Comparison of ENCODE assay signal across 8 mouse cellular contexts in the genomic region with DNA sequence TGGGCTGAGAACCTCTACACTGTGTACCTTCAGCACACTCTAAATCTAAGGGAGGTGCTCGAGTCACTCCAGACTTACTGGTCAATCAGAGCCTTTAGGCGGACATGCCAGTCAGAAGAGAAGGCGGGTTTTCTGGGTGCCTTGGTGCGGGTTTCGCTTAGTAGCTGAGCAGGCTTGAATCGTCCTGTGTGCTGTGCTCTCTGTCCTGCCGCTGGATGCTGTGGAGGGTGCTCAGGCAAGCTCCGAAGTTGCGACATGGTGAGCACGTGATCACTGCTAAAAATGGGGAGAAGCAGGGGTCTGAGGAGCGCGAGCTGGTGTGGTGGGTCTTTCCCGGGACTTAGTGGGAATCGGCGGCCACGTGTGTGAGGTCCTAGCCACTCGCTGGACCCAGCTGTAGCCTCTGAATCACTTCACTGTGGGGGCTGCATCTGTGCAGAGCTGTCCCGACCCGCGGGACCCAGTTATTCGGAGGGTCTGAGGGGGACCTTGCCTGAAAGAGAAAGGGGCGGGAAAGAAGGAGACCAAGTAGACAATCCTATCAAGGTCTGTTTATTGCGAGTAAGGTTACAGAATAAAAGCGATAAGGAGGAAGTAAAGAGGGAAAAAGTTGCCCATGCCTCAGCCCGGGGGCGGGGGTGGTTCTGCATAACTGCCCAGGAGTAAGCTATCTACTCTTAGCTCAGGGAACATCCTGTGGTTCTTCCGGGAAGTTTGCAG. TPM values are rescaled to one million over a fixed set of nuclear protein-coding genes. Genes with fewer than 3 reads are reported as not detected.
DNase-seq lines count a peak whose midpoint lies in the region; ATAC-seq and TF ChIP-seq lines count a peak whose summit lies in the region.

No protein-coding gene starts in this region.

- H3K9me3 ChIP-seq in heart, embryonic 10.5 days: no peaks in the 10 kb centered on the region
- H3K9me3 ChIP-seq in heart, embryonic 13.5 days: no peaks in the 10 kb centered on the region; the same call in 1 of the 2 replicates
- H3K9me3 ChIP-seq in limb, embryonic 13.5 days: no peaks in the 10 kb centered on the region
- H3K9me3 ChIP-seq in midbrain, embryonic 13.5 days: no peaks in the 10 kb centered on the region
- no peaks in the 10 kb centered on the region for H3K9me3 ChIP-seq in stomach, postnatal 0 days (ENCODE audit: control insufficient read depth, low read length)

- TF ChIP-seq CTCF in stomach, postnatal 0 days (IDR thresholded peaks at IDR 0.05; ENCODE audit: low read depth): no peak

- DNase-seq in heart, embryonic 10.5 days (ENCODE audit: low spot score): peak; percentile 74
- DNase-seq in heart, postnatal 25 days (ENCODE audit: low spot score): no peak
- peak; percentile 13 to 23 for DNase-seq in adrenal gland, postnatal 36 days
- DNase-seq in stomach, postnatal 0 days (ENCODE audit: low spot score): peak; percentile 61
- no peak for DNase-seq in cerebellum, adult 18-20 months

- no peaks in the 10 kb centered on the region for H3K36me3 ChIP-seq in heart, embryonic 10.5 days
- H3K36me3 ChIP-seq in heart, embryonic 13.5 days: no peaks in the 10 kb centered on the region
- H3K36me3 ChIP-seq in limb, embryonic 13.5 days: no peaks in the 10 kb centered on the region
- no peaks in the 10 kb centered on the region for H3K36me3 ChIP-seq in midbrain, embryonic 13.5 days
- no peaks in the 10 kb centered on the region for H3K36me3 ChIP-seq in stomach, postnatal 0 days (ENCODE audit: control insufficient read depth, insufficient read depth, low read length)

- ATAC-seq in heart, embryonic 13.5 days (ENCODE audit: extremely low read depth, insufficient number of reproducible peaks, low FRiP score, low TSS enrichment): no peak
- ATAC-seq in limb, embryonic 13.5 days (ENCODE audit: low FRiP score, low read depth): peak; percentile 19; the same call in 1 of the 2 replicates
- ATAC-seq in midbrain, embryonic 13.5 days: peak; percentile 81
- peak; percentile 88 for ATAC-seq in stomach, postnatal 0 days (ENCODE audit: low FRiP score, low TSS enrichment)

- TF ChIP-seq EP300 in stomach, postnatal 0 days (optimal IDR thresholded peaks at IDR 0.05): no peak

- WGBS in heart, embryonic 10.5 days: 5% methylated on average over 27 of the region's 27 CpGs
- 5% methylated on average over 27 of the region's 27 CpGs for WGBS in heart, embryonic 13.5 days
- WGBS in limb, embryonic 13.5 days: 8% methylated on average over 27 of the region's 27 CpGs
- WGBS in midbrain, embryonic 13.5 days: 7% methylated on average over 27 of the region's 27 CpGs
- 5% methylated on average over 27 of the region's 27 CpGs for WGBS in stomach, postnatal 0 days

- H3K4me2 ChIP-seq in heart, embryonic 13.5 days: peak overlapping the region; percentile 87
- peak overlapping the region; percentile 73 for H3K4me2 ChIP-seq in limb, embryonic 13.5 days (replicated peaks)
- peak overlapping the region; percentile 84 for H3K4me2 ChIP-seq in midbrain, embryonic 13.5 days (replicated peaks)
- H3K4me2 ChIP-seq in stomach, postnatal 0 days (replicated peaks; ENCODE audit: low read depth): peak overlapping the region; percentile 66

- intact Hi-C loops in heart, postnatal 25 days (cut with DNase I): no loop called here

- H3K4me3 ChIP-seq in heart, embryonic 10.5 days: peak overlapping the region; percentile 60
- peak overlapping the region; percentile 59 for H3K4me3 ChIP-seq in heart, embryonic 13.5 days
- H3K4me3 ChIP-seq in limb, embryonic 13.5 days: peak overlapping the region; percentile 43
- peak overlapping the region; percentile 45 for H3K4me3 ChIP-seq in midbrain, embryonic 13.5 days (replicated peaks)
- H3K4me3 ChIP-seq in stomach, postnatal 0 days (ENCODE audit: low read depth, low read length): peak overlapping the region; percentile 42

- H3K4me1 ChIP-seq in heart, embryonic 10.5 days: 0 out of 2 replicates have a peak, but pooled peaks cover 3% of the 10 kb centered on the region
- peaks cover 6% of the 10 kb centered on the region for H3K4me1 ChIP-seq in heart, embryonic 13.5 days
- H3K4me1 ChIP-seq in limb, embryonic 13.5 days: no peaks in the 10 kb centered on the region
- peaks cover 9% of the 10 kb centered on the region; the same call in 1 of the 2 replicates for H3K4me1 ChIP-seq in midbrain, embryonic 13.5 days (replicated peaks)
- H3K4me1 ChIP-seq in stomach, postnatal 0 days (replicated peaks; ENCODE audit: control insufficient read depth, insufficient read depth): no peaks in the 10 kb centered on the region

- H3K27me3 ChIP-seq in heart, embryonic 10.5 days (ENCODE audit: insufficient read depth, poor library complexity, severe bottlenecking): no peaks in the 10 kb centered on the region
- peaks cover 4% of the 10 kb centered on the region; the same call in 1 of the 2 replicates for H3K27me3 ChIP-seq in heart, embryonic 13.5 days (replicated peaks)
- H3K27me3 ChIP-seq in limb, embryonic 13.5 days: peaks cover 20% of the 10 kb centered on the region
- no peaks in the 10 kb centered on the region for H3K27me3 ChIP-seq in midbrain, embryonic 13.5 days
- no peaks in the 10 kb centered on the region for H3K27me3 ChIP-seq in stomach, postnatal 0 days (ENCODE audit: control insufficient read depth, insufficient read depth, low read length)

- no peak overlapping the region for H3K27ac ChIP-seq in heart, embryonic 10.5 days
- no peak overlapping the region for H3K27ac ChIP-seq in heart, embryonic 13.5 days (replicated peaks)
- no peak overlapping the region for H3K27ac ChIP-seq in limb, embryonic 13.5 days
- no peak overlapping the region for H3K27ac ChIP-seq in midbrain, embryonic 13.5 days
- H3K27ac ChIP-seq in stomach, postnatal 0 days (replicated peaks): no peak overlapping the region

- peak overlapping the region; percentile 74 for H3K9ac ChIP-seq in heart, embryonic 13.5 days
- peak overlapping the region; percentile 55 for H3K9ac ChIP-seq in limb, embryonic 13.5 days
- peak overlapping the region; percentile 63 for H3K9ac ChIP-seq in midbrain, embryonic 13.5 days (replicated peaks)
- H3K9ac ChIP-seq in stomach, postnatal 0 days (ENCODE audit: low read length): peak overlapping the region; percentile 54

RNA-seq across cellular contexts. Expression of a gene that starts 11.2 kb away (rescaled TPM):
- polyA plus RNA-seq in heart, embryonic 10.5 days (2016; fragmentation: Nextera tagmentation; extraction: Ambion mirVana): 21.8 and 26.0 TPM in 2 replicates
- total RNA-seq in heart, postnatal 25 days (2021): 10 to 100 TPM; 15.1 to 17.8 TPM
- 10 to 100 TPM; 40.2 to 41.2 TPM for total RNA-seq in adrenal gland, postnatal 36 days (2021)
- polyA plus RNA-seq in heart, embryonic 13.5 days (2015; fragmentation: Nextera tagmentation; extraction: Ambion mirVana): 27.7 and 34.4 TPM in 2 replicates
- polyA plus RNA-seq in limb, embryonic 13.5 days (2015; fragmentation: Nextera tagmentation; extraction: Ambion mirVana): 61.7 and 68.4 TPM in 2 replicates
- 48.1 and 49.9 TPM in 2 replicates for polyA plus RNA-seq in midbrain, embryonic 13.5 days (2015; fragmentation: Nextera tagmentation; extraction: Ambion mirVana)
- polyA plus RNA-seq in stomach, postnatal 0 days (2015; fragmentation: Nextera tagmentation; extraction: Ambion mirVana): 14.6 and 16.0 TPM in 2 replicates

RNA-seq across cellular contexts. Expression of a gene that starts 24.2 kb away (rescaled TPM):
- polyA plus RNA-seq in heart, embryonic 10.5 days (2016; fragmentation: Nextera tagmentation; extraction: Ambion mirVana): 0.09 and 0.10 TPM in 2 replicates
- under 1 TPM in 1 of 2 experiments, not detected in 1; 0.16 TPM for total RNA-seq in heart, postnatal 25 days (2021)
- not detected for total RNA-seq in adrenal gland, postnatal 36 days (2021)
- 0.16 TPM in 1 of 2 replicates, not detected in the other for polyA plus RNA-seq in heart, embryonic 13.5 days (2015; fragmentation: Nextera tagmentation; extraction: Ambion mirVana)
- polyA plus RNA-seq in limb, embryonic 13.5 days (2015; fragmentation: Nextera tagmentation; extraction: Ambion mirVana): 0.22 TPM in 1 of 2 replicates, not detected in the other
- 0.13 TPM in 1 of 2 replicates, not detected in the other for polyA plus RNA-seq in midbrain, embryonic 13.5 days (2015; fragmentation: Nextera tagmentation; extraction: Ambion mirVana)
- 0.07 and 0.13 TPM in 2 replicates for polyA plus RNA-seq in stomach, postnatal 0 days (2015; fragmentation: Nextera tagmentation; extraction: Ambion mirVana)

RNA-seq across cellular contexts. Expression of a gene that starts 31.8 kb away (rescaled TPM):
- polyA plus RNA-seq in heart, embryonic 10.5 days (2016; fragmentation: Nextera tagmentation; extraction: Ambion mirVana): not detected in 2 replicates
- not detected for total RNA-seq in heart, postnatal 25 days (2021)
- total RNA-seq in adrenal gland, postnatal 36 days (2021): not detected
- polyA plus RNA-seq in heart, embryonic 13.5 days (2015; fragmentation: Nextera tagmentation; extraction: Ambion mirVana): not detected in 2 replicates
- not detected in 2 replicates for polyA plus RNA-seq in limb, embryonic 13.5 days (2015; fragmentation: Nextera tagmentation; extraction: Ambion mirVana)
- not detected in 2 replicates for polyA plus RNA-seq in midbrain, embryonic 13.5 days (2015; fragmentation: Nextera tagmentation; extraction: Ambion mirVana)
- polyA plus RNA-seq in stomach, postnatal 0 days (2015; fragmentation: Nextera tagmentation; extraction: Ambion mirVana): not detected in 2 replicates

Comparison
In these comparisons a context has a peak if more than half of its experiments do, and no peak if none do; other contexts are left out.
1. DNase-seq: peak in heart, embryonic 10.5 days (single experiment), adrenal gland, postnatal 36 days (2 of 2) and stomach, postnatal 0 days (single experiment); none in heart, postnatal 25 days (single experiment) and cerebellum, adult 18-20 months (0 of 2).
2. Peak in every context shown above with its lines, with median percentiles within 50 percentile points of each other: H3K4me3 ChIP-seq, H3K4me2 ChIP-seq and H3K9ac ChIP-seq.